Mouse (Mus musculus): Measurements from ENCODE around the gene E030018B13Rik. TPM values are rescaled to one million over a fixed set of nuclear protein-coding genes. Genes with fewer than 3 reads are reported as not detected.

E030018B13Rik gene
- total and polyA plus RNA-seq, 2 experiments from 2014 or later: 0.15 TPM; not detected in 1

DNA sequence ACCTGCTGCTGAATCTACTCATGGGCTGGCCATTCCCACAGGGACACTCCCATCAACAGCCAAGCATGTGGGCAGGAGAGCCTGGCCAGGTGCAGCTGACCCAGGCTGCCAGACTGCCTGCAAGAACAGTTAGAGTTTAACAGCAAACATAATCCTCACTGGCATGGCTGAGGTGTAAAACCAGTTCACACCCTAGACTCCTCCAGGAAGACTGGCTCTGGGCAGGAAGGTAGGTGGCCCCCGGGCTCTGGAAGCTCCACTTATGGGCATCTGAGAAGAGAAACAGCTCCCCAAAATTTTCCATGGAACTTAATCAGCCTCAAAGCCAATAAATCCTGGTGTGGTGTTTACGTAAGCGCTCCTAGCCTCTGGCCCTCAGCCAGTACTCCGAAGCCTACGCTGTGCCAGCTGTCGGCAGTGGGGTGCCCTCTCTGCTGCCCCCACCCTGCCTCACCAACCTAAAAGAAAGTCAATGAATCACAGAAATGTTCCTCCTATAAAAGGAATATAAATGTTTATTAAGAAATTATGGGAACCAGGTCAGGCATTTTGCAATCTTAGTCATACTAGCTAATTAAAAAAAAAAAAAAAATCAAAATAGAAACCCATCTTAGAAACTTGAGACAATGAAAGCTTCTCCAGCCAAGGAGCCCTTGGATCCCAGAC is 8.2 kb downstream of the E030018B13Rik start:
- WGBS: 22% methylated on average over 6 of the region's 6 CpGs
- Histone ChIP-seq H3K36me3 (replicated peaks; ENCODE audit: control insufficient read depth, insufficient read depth, low read length) (no peaks in the 10 kb centered on the region), H3K27me3 (ENCODE audit: control insufficient read depth, insufficient read depth, low read length) (no peaks in the 10 kb centered on the region), H3K27ac (ENCODE audit: low read depth) (peak overlapping the region; percentile 83), H3K4me1 (ENCODE audit: control insufficient read depth, insufficient read depth) (peaks cover 76% of the 10 kb centered on the region), H3K9me3 (replicated peaks; ENCODE audit: control insufficient read depth, low read length) (no peaks in the 10 kb centered on the region), H3K4me2 (ENCODE audit: low read depth, low read length) (peak overlapping the region; percentile 50), H3K4me3 (ENCODE audit: low read depth, low read length) (peak overlapping the region; percentile 13; the same call in 1 of the 2 replicates), H3K9ac (replicated peaks; ENCODE audit: low read depth, low read length) (peak overlapping the region; percentile 26; the same call in 1 of the 2 replicates)
- TF ChIP-seq EP300 (IDR thresholded peaks at IDR 0.05; ENCODE audit: low read depth): no peak
- no peak for TF ChIP-seq CTCF (IDR thresholded peaks at IDR 0.05; ENCODE audit: low read depth)
- DNase-seq (ENCODE audit: low spot score) (no peak), ATAC-seq (ENCODE audit: insufficient read depth, low read depth) (peak; percentile 47; the same call in 1 of the 2 replicates)

DNA sequence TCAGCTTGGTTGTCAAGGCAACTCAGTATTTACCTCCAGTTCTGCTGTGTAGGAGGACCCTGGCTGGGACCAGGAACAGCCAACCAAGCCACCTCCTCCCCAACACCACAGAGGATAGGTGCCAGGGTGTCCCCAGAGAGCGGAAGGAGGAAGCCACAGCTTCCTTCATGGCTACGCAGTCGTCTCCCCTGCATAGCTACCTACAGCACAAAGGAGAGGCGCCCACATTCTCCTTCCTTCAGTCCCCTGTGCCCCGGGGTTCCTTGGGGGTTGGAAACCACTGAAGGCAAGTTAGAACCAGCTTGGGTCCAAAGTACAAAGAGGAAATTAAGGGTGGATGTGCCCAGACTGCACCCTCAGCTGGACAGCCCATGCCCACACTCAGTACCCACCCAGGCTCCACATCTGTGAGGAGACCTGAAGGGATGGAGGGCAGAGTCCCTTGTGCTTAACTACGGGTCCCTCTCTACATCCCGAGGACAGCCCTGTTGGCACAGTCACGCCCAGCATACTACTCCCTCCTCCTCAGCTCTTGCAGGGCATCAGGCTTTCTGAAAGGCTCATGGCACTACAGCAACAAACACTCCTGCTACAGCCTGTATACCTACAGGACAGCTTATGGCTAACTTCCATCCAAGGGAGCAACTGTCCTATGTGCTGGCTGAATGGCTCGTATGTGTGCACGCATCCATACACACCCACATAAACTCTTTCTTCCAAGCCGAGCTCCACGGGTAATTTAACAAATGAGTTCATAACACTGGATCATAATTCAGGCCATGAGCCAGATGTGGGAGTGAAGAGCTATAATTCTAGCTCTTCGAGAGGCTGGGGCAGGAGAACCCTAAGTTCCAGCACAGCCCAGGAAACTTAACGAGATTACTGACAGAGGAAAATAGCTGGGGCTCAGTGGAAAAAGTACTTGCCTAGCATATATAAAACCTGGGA is 9.0 kb downstream of the E030018B13Rik start:
- H3K4me1 ChIP-seq (ENCODE audit: control insufficient read depth, insufficient read depth): peaks cover 72% of the 10 kb centered on the region
- H3K4me3 ChIP-seq (ENCODE audit: low read depth, low read length): no peak overlapping the region
- H3K9ac ChIP-seq (replicated peaks; ENCODE audit: low read depth, low read length): no peak overlapping the region
- 56% methylated on average over 14 of the region's 14 CpGs for WGBS
- no peaks in the 10 kb centered on the region for H3K27me3 ChIP-seq (ENCODE audit: control insufficient read depth, insufficient read depth, low read length)
- H3K27ac ChIP-seq (ENCODE audit: low read depth): peak overlapping the region; percentile 71
- H3K36me3 ChIP-seq (replicated peaks; ENCODE audit: control insufficient read depth, insufficient read depth, low read length): no peaks in the 10 kb centered on the region
- no peaks in the 10 kb centered on the region for H3K9me3 ChIP-seq (replicated peaks; ENCODE audit: control insufficient read depth, low read length)
- H3K4me2 ChIP-seq (ENCODE audit: low read depth, low read length): peak overlapping the region; percentile 50; the same call in 1 of the 2 replicates
- DNase-seq (ENCODE audit: low spot score): peak; percentile 63
- ATAC-seq (ENCODE audit: insufficient read depth, low read depth): peak; percentile 44
- TF ChIP-seq EP300 (IDR thresholded peaks at IDR 0.05; ENCODE audit: low read depth) (no peak), CTCF (IDR thresholded peaks at IDR 0.05; ENCODE audit: low read depth) (no peak)

DNA sequence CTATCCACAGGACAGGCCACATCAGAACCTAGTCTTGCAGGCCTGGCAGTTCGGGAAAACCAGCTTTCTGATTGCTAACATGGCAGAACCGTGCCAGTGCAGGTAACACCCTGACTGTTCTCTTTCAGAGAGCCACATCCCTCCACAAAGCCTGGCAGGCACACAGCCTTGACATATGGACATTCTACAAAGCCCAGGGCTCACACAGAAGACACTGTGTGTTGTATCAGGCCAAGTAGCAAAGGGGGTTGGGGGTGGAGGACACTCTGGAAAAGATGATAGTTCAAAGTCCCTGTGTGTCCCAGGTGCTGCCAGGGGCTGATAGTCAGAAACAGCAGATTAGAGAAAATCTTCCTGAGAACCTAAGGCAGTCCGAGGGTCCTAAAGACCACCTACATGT is 9.8 kb downstream of the E030018B13Rik start:
- no peak for TF ChIP-seq CTCF (IDR thresholded peaks at IDR 0.05; ENCODE audit: low read depth)
- no peak for TF ChIP-seq EP300 (IDR thresholded peaks at IDR 0.05; ENCODE audit: low read depth)
- Histone ChIP-seq H3K27ac (ENCODE audit: low read depth) (peak overlapping the region; percentile 71), H3K4me2 (ENCODE audit: low read depth, low read length) (no peak overlapping the region), H3K4me1 (ENCODE audit: control insufficient read depth, insufficient read depth) (peaks cover 70% of the 10 kb centered on the region), H3K4me3 (ENCODE audit: low read depth, low read length) (no peak overlapping the region), H3K36me3 (replicated peaks; ENCODE audit: control insufficient read depth, insufficient read depth, low read length) (no peaks in the 10 kb centered on the region), H3K9ac (replicated peaks; ENCODE audit: low read depth, low read length) (no peak overlapping the region), H3K9me3 (replicated peaks; ENCODE audit: control insufficient read depth, low read length) (no peaks in the 10 kb centered on the region), H3K27me3 (ENCODE audit: control insufficient read depth, insufficient read depth, low read length) (no peaks in the 10 kb centered on the region)
- 72% methylated on average over 3 of the region's 3 CpGs for WGBS
- DNase-seq (ENCODE audit: low spot score) (no peak), ATAC-seq (ENCODE audit: insufficient read depth, low read depth) (no peak)

DNA sequence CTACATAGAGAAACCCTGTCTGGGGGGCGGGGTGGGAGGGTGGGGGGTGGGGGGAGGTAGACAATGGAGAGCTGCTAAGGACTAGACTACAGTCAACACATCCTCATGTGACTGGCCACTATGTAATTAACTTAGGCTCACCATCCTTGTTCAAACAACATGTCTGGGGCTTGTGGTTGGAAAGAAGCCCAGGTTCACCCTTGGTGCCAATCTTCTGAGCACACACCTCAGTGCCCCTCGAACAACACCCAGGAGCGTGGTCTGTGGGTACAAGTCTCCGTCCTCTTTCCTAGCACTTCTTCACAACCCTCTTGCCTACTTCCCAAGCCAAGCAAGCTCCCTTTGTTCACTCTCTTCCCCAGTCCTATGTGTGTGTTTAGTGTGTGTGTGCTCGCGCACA is 10.5 kb downstream of the E030018B13Rik start:
- no peak overlapping the region for H3K27ac ChIP-seq (ENCODE audit: low read depth)
- H3K9ac ChIP-seq (replicated peaks; ENCODE audit: low read depth, low read length): no peak overlapping the region
- 90% methylated on average over 6 of the region's 6 CpGs for WGBS
- no peak for DNase-seq (ENCODE audit: low spot score)
- H3K4me3 ChIP-seq (ENCODE audit: low read depth, low read length): no peak overlapping the region
- ATAC-seq (ENCODE audit: insufficient read depth, low read depth): no peak
- no peaks in the 10 kb centered on the region for H3K9me3 ChIP-seq (replicated peaks; ENCODE audit: control insufficient read depth, low read length)
- H3K4me2 ChIP-seq (ENCODE audit: low read depth, low read length): no peak overlapping the region
- no peaks in the 10 kb centered on the region for H3K27me3 ChIP-seq (ENCODE audit: control insufficient read depth, insufficient read depth, low read length)
- no peaks in the 10 kb centered on the region for H3K36me3 ChIP-seq (replicated peaks; ENCODE audit: control insufficient read depth, insufficient read depth, low read length)
- peaks cover 65% of the 10 kb centered on the region for H3K4me1 ChIP-seq (ENCODE audit: control insufficient read depth, insufficient read depth)
- TF ChIP-seq CTCF (IDR thresholded peaks at IDR 0.05; ENCODE audit: low read depth): no peak

DNA sequence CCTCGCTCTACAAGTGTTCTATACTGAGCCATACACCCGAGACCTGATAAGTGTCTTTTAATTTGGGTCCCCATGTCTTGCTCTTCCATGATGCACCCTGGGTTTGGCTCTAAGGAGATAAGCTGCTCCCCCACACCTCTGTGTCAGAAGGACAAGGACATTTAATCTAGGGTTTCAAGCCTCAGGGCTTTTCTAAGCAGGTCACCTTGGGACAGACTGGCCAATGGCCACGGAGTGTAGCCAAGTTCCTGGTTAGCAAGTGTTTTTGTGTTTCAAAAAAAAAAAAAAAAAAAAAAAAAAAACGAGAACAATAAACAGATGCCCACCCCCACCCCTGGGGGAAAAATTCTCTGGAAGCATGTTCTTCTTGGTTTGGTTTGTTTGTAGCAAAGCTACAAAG is 12.4 kb downstream of the E030018B13Rik start:
- H3K4me1 ChIP-seq (ENCODE audit: control insufficient read depth, insufficient read depth): peaks cover 66% of the 10 kb centered on the region
- peak overlapping the region; percentile 66 for H3K27ac ChIP-seq (ENCODE audit: low read depth)
- no peak overlapping the region for H3K9ac ChIP-seq (replicated peaks; ENCODE audit: low read depth, low read length)
- no peak overlapping the region for H3K4me2 ChIP-seq (ENCODE audit: low read depth, low read length)
- no peaks in the 10 kb centered on the region for H3K9me3 ChIP-seq (replicated peaks; ENCODE audit: control insufficient read depth, low read length)
- H3K4me3 ChIP-seq (ENCODE audit: low read depth, low read length): no peak overlapping the region
- 0 out of 2 replicates have a peak, but pooled peaks cover 3% of the 10 kb centered on the region for H3K36me3 ChIP-seq (replicated peaks; ENCODE audit: control insufficient read depth, insufficient read depth, low read length)
- H3K27me3 ChIP-seq (ENCODE audit: control insufficient read depth, insufficient read depth, low read length): no peaks in the 10 kb centered on the region
- no peak for TF ChIP-seq CTCF (IDR thresholded peaks at IDR 0.05; ENCODE audit: low read depth)
- TF ChIP-seq EP300 (IDR thresholded peaks at IDR 0.05; ENCODE audit: low read depth): peak; percentile 31; the same call in 1 of the 2 replicates
- no peak for DNase-seq (ENCODE audit: low spot score)
- WGBS: 52% methylated on average over 4 of the region's 4 CpGs
- ATAC-seq (ENCODE audit: insufficient read depth, low read depth): peak; percentile 50
